In genomic region chr5:34002636-34003035, GRCm38 (mm10) we compare ENCODE assay signal across 22 mouse cellular contexts. TPM values are rescaled to one million over a fixed set of nuclear protein-coding genes. Genes with fewer than 3 reads are reported as not detected.
"Had no signal": no experiment of that assay in that cellular context is flagged by ENCODE, and none has a peak within 500 bp of the region (broad histone marks: within the 10 kb centered on the region; RNA-seq: fewer than 3 reads in every experiment).

No protein-coding gene starts in this region.

- H3K4me1 ChIP-seq: liver, embryonic 12.5 days; liver, embryonic 15.5 days; stomach, embryonic 15.5 days had no signal

- H3K36me3 ChIP-seq: limb, embryonic 12.5 days; limb, embryonic 15.5 days; liver, embryonic 12.5 days; liver, embryonic 15.5 days; lung, embryonic 15.5 days; stomach, embryonic 15.5 days had no signal

- H3K27ac ChIP-seq: limb, embryonic 12.5 days; limb, embryonic 15.5 days; liver, embryonic 12.5 days; liver, embryonic 15.5 days; lung, embryonic 15.5 days; stomach, embryonic 15.5 days had no signal

- ATAC-seq: liver, embryonic 12.5 days had no signal

- H3K9ac ChIP-seq: limb, embryonic 12.5 days; limb, embryonic 15.5 days; liver, embryonic 12.5 days; liver, embryonic 15.5 days; lung, embryonic 15.5 days; stomach, embryonic 15.5 days had no signal

- H3K9me3 ChIP-seq: limb, embryonic 12.5 days; limb, embryonic 15.5 days; liver, embryonic 12.5 days; liver, embryonic 15.5 days; lung, embryonic 15.5 days; stomach, embryonic 15.5 days had no signal

- DNase-seq: kidney, adult 9 months; kidney, postnatal 14 days; kidney, postnatal 4 days; left cerebral cortex, postnatal 4 days; lung, adult 18-20 months; lung, postnatal 14 days; lung, postnatal 4 days; midbrain, embryonic 14.5 days; right cerebral cortex, adult 18-20 months; right cerebral cortex, postnatal 14 days; right cerebral cortex, postnatal 4 days; thymus, adult 18-20 months; thymus, postnatal 14 days; thymus, postnatal 4 days had no signal

- H3K4me3 ChIP-seq: limb, embryonic 12.5 days; limb, embryonic 15.5 days; liver, embryonic 12.5 days; liver, embryonic 15.5 days; lung, embryonic 15.5 days; stomach, embryonic 15.5 days had no signal

- H3K4me2 ChIP-seq: limb, embryonic 12.5 days; limb, embryonic 15.5 days; liver, embryonic 12.5 days; liver, embryonic 15.5 days; lung, embryonic 15.5 days; midbrain, embryonic 11.5 days; stomach, embryonic 15.5 days had no signal

RNA-seq across cellular contexts. Expression of gene Nat8l, which starts 6.9 kb away (rescaled TPM):
- total RNA-seq: megakaryocyte-erythroid progenitor cell, adult 5-6 weeks had no signal

RNA-seq across cellular contexts. Expression of gene Gm1673, which starts 19.4 kb away (rescaled TPM):
- total RNA-seq: megakaryocyte-erythroid progenitor cell, adult 5-6 weeks had no signal
